Mouse (Mus musculus) CH12.LX (cell line): ENCODE results near the gene Sox12. TPM values are rescaled to one million over a fixed set of nuclear protein-coding genes. Genes with fewer than 3 reads are reported as not detected.

Experiments
- DNase-seq: peaks from one replicate; pipeline ENCODE4 v3.0.0-alpha.2; 2013; ENCODE audit errors: extremely low read depth
- H3K27ac ChIP-seq: 2 replicates; pipeline ENCODE4 v1.5.1; 2012; ENCODE audit warnings: low read depth, mild to moderate bottlenecking, control low read depth, moderate library complexity; ENCODE audit not compliant: insufficient read depth
- H3K27me3 ChIP-seq: replicated peaks from 2 replicates; pipeline ENCODE3; 2012; ENCODE audit warnings: inconsistent platforms
- H3K36me3 ChIP-seq, 2 experiments: replicated peaks in 1 of 2; 2 replicates each; pipeline versions ENCODE3 to v1.6.1; 2012; ENCODE audit warnings: inconsistent platforms in 1 of 2, low read length in 1 of 2, mild to moderate bottlenecking in 1 of 2, mixed read lengths in 1 of 2, moderate library complexity in 1 of 2; ENCODE audit not compliant: control insufficient read depth in 1 of 2, insufficient read depth in 1 of 2
- H3K4me1 ChIP-seq, 2 experiments: 2 replicates each; pipeline ENCODE4 v1.6.1; 2012; ENCODE audit warnings: inconsistent platforms in 1 of 2, moderate library complexity in 1 of 2; ENCODE audit not compliant: insufficient read depth in 2 of 2, control insufficient read depth in 1 of 2
- H3K4me2 ChIP-seq: 2 replicates; pipeline ENCODE4 v1.6.1; 2012; ENCODE audit warnings: low read depth, mild to moderate bottlenecking, control low read depth; ENCODE audit not compliant: poor library complexity, insufficient read depth, severe bottlenecking
- H3K4me3 ChIP-seq, 3 experiments: fragments of 150-350 bp in 1 of 3; sonication (generic) in 1 of 3; replicated peaks in 1 of 3; 2 replicates each; pipeline versions ENCODE3 to v1.5.1; 2011 to 2012; ENCODE audit warnings: low read depth in 2 of 3, low read length in 2 of 3, mild to moderate bottlenecking in 2 of 3, moderate library complexity in 2 of 3, control low read depth in 1 of 3, improper control_type of control experiment in 1 of 3, inconsistent platforms in 1 of 3, mixed read lengths in 1 of 3; ENCODE audit not compliant: poor library complexity in 1 of 3
- H3K79me2 ChIP-seq: replicated peaks from 2 replicates; pipeline ENCODE4 v1.6.1; 2012; ENCODE audit warnings: mild to moderate bottlenecking, moderate library complexity; ENCODE audit not compliant: control insufficient read depth, poor library complexity, insufficient read depth, severe bottlenecking; ENCODE audit errors: extremely low read depth
- H3K9ac ChIP-seq: 2 replicates; pipeline ENCODE4 v1.6.1; 2012; ENCODE audit warnings: low read depth, mild to moderate bottlenecking, control low read depth, moderate library complexity; ENCODE audit not compliant: insufficient read depth
- H3K9me3 ChIP-seq: replicated peaks from 2 replicates; pipeline ENCODE3; 2012; ENCODE audit warnings: low read length, inconsistent platforms, mixed read lengths
- CHD1 ChIP-seq: IDR thresholded peaks from 2 replicates; pipeline ENCODE4 v1.6.1; 2012; ENCODE audit warnings: low read depth, low read length, improper control_type of control experiment, inconsistent platforms
- CHD2 ChIP-seq: IDR thresholded peaks from 2 replicates; pipeline ENCODE4 v1.6.1; 2011; ENCODE audit warnings: low read length, improper control_type of control experiment
- CTCF ChIP-seq, 2 experiments: IDR thresholded peaks in 1 of 2; conservative IDR thresholded peaks in 1 of 2; 2 replicates each; pipeline ENCODE4 v1.5.1; 2011 to 2012; ENCODE audit warnings: low read depth in 2 of 2, low read length in 2 of 2, improper control_type of control experiment in 1 of 2, inconsistent platforms in 1 of 2, mild to moderate bottlenecking in 1 of 2, moderate library complexity in 1 of 2
- ELF1 ChIP-seq: IDR thresholded peaks from 2 replicates; pipeline ENCODE4 v1.6.1; 2014; ENCODE audit warnings: low read depth, mild to moderate bottlenecking, inconsistent platforms, low read length, improper control_type of control experiment
- EP300 ChIP-seq: IDR thresholded peaks from 2 replicates; pipeline ENCODE4 v1.6.1; 2011; ENCODE audit warnings: low read length, improper control_type of control experiment
- ETS1 ChIP-seq: conservative IDR thresholded peaks from 2 replicates; pipeline ENCODE4 v1.6.1; 2012; ENCODE audit warnings: low read depth, mild to moderate bottlenecking, inconsistent platforms, low read length, improper control_type of control experiment, moderate library complexity
- GABPA ChIP-seq: IDR thresholded peaks from 2 replicates; pipeline ENCODE4 v1.6.1; 2012; ENCODE audit warnings: low read depth, low read length, improper control_type of control experiment, inconsistent platforms; ENCODE audit not compliant: insufficient replicate concordance
- HCFC1 ChIP-seq: IDR thresholded peaks from 2 replicates; pipeline ENCODE4 v1.6.1; 2012; ENCODE audit warnings: low read depth, mild to moderate bottlenecking, inconsistent platforms, low read length, improper control_type of control experiment
- JUN ChIP-seq: IDR thresholded peaks from 2 replicates; pipeline ENCODE4 v1.6.1; 2011; ENCODE audit warnings: low read depth, mild to moderate bottlenecking, low read length, improper control_type of control experiment, moderate library complexity; ENCODE audit not compliant: insufficient read depth
- JUND ChIP-seq: conservative IDR thresholded peaks from 2 replicates; pipeline ENCODE4 v1.6.1; 2011; ENCODE audit warnings: low read depth, low read length, improper control_type of control experiment
- KAT2A ChIP-seq: IDR thresholded peaks from 2 replicates; pipeline ENCODE4 v1.6.1; 2012; ENCODE audit warnings: low read length, improper control_type of control experiment, inconsistent platforms; ENCODE audit not compliant: insufficient replicate concordance
- MAFK ChIP-seq: IDR thresholded peaks from 2 replicates; pipeline ENCODE4 v1.6.1; 2011; ENCODE audit warnings: low read length, improper control_type of control experiment; ENCODE audit not compliant: insufficient replicate concordance
- MAZ ChIP-seq: IDR thresholded peaks from 2 replicates; pipeline ENCODE4 v1.6.1; 2012; ENCODE audit warnings: low read depth, mild to moderate bottlenecking, inconsistent platforms, low read length, improper control_type of control experiment, moderate library complexity
- MXI1 ChIP-seq: IDR thresholded peaks from 2 replicates; pipeline ENCODE4 v1.6.1; 2011; ENCODE audit warnings: mild to moderate bottlenecking, low read depth, low read length, improper control_type of control experiment
- MYC ChIP-seq: IDR thresholded peaks from 2 replicates; pipeline ENCODE4 v1.6.1; 2011; ENCODE audit warnings: low read depth, mild to moderate bottlenecking, improper control_type of control experiment, low read length
- NELFE ChIP-seq: IDR thresholded peaks from 2 replicates; pipeline ENCODE4 v1.6.1; 2011; ENCODE audit warnings: low read depth, low read length, improper control_type of control experiment
- POLR2A ChIP-seq: IDR thresholded peaks from 2 replicates; pipeline ENCODE4 v1.6.1; 2011; ENCODE audit warnings: low read depth, mild to moderate bottlenecking, improper control_type of control experiment, low read length
- POLR2AphosphoS2 ChIP-seq: IDR thresholded peaks from 2 replicates; pipeline ENCODE4 v1.6.1; 2011; ENCODE audit warnings: low read depth, low read length, improper control_type of control experiment
- RCOR1 ChIP-seq: conservative IDR thresholded peaks from 2 replicates; pipeline ENCODE4 v1.6.1; 2012; ENCODE audit warnings: low read depth, mild to moderate bottlenecking, inconsistent platforms, low read length, improper control_type of control experiment
- SIN3A ChIP-seq: IDR thresholded peaks from 2 replicates; pipeline ENCODE4 v1.6.1; 2012; ENCODE audit warnings: low read length, improper control_type of control experiment, inconsistent platforms
- SMC3 ChIP-seq: IDR thresholded peaks from 2 replicates; pipeline ENCODE4 v1.6.1; 2011; ENCODE audit warnings: low read depth, low read length, improper control_type of control experiment
- TBP ChIP-seq: conservative IDR thresholded peaks from 2 replicates; pipeline ENCODE4 v1.6.1; 2011; ENCODE audit warnings: low read depth, low read length, improper control_type of control experiment
- UBTF ChIP-seq: IDR thresholded peaks from 2 replicates; pipeline ENCODE4 v1.6.1; 2012; ENCODE audit warnings: low read depth, mild to moderate bottlenecking, inconsistent platforms, low read length, improper control_type of control experiment, moderate library complexity
- USF1 ChIP-seq: IDR thresholded peaks from 2 replicates; pipeline ENCODE4 v1.6.1; 2014; ENCODE audit warnings: low read depth, mild to moderate bottlenecking, inconsistent platforms, low read length, improper control_type of control experiment
- USF2 ChIP-seq: conservative IDR thresholded peaks from 2 replicates; pipeline ENCODE4 v1.6.1; 2011; ENCODE audit warnings: low read depth, low read length, improper control_type of control experiment
- ZNF384 ChIP-seq: IDR thresholded peaks from 2 replicates; pipeline ENCODE4 v1.6.1; 2012; ENCODE audit warnings: low read depth, low read length, improper control_type of control experiment, inconsistent platforms
- dilution Hi-C: fragments of 300-500 bp; cut with MboI; formaldehyde crosslinking; loops from 2 replicates; pipeline ENCODE4 v1.14.3; 2020; ENCODE audit warnings: low sequenced_read_pairs; ENCODE audit not compliant: extremely low pct_unique_long_range_greater_than_20kb, extremely low pct_ligation_motif_present
- in situ Hi-C: fragments of 300-500 bp; cut with MboI; formaldehyde crosslinking; loops from 3 replicates; pipeline ENCODE4 v1.14.3; 2019; ENCODE audit warnings: low sequenced_read_pairs, low pct_ligation_motif_present, low pct_unique_long_range_greater_than_20kb, mixed read lengths
- polyA plus RNA-seq: library from polyadenylated mRNA; unstranded; fragments of >175 nt; gene quantifications from 2 replicates; pipeline ENCODE4 v1.2.1, GENCODE M21; 2012; ENCODE audit warnings: low read depth; ENCODE audit not compliant: insufficient read length
- total RNA-seq, 2 experiments: library from RNA; depleted of rRNA; stranded (reverse); fragments of 300-350 nt in 1 of 2; fragments of >200 nt in 1 of 2; gene quantifications; 2 replicates each; pipeline ENCODE4 v1.2.3; 2012 to 2014

The Sox12 gene
- total and polyA plus RNA-seq, 3 experiments, result 0.09 TPM; not detected in 2

DNA sequence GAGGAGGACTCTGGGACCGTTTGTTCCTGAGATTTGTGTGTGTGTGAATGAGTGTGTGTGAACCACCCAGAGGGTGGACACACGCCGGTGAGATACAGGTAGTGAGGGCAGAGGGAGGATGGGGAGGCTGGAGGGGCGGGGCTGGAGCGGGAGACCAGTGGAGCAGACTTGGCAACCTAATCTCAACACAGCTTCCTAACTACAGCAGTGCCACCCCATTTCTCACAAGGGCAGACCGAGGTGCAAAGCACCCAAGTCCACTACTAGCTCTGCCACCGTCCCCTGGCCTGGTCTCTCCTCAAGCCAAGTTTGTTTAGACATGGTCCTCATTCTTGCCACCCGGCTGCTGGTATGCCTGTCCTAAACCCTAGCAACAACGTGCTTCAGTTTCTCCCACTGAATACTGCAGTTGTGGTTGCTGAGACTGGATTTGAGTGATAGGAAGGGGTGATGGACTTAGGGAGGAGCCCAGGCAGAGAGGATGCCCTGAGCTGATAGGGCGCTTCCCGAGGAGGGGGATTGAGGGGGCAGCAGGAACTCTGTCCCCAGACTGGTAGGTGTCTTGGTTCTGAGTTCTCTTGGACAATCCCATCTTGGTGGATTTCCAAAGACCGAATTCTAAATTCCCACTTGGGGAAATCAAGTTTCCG is 2.5 kb downstream of the Sox12 start:
- peaks cover 34% of the 10 kb centered on the region for H3K9me3 ChIP-seq
- no peak for DNase-seq
- in situ Hi-C loops (no loop called here), dilution Hi-C loops (no loop called here)
- no peak overlapping the region for H3K27ac ChIP-seq
- TF ChIP-seq NELFE (no peak), ETS1 (no peak), MXI1 (no peak), EP300 (no peak), MAFK (no peak), CTCF (conservative IDR thresholded peaks at IDR 0.05 in 1 of 2, IDR thresholded peaks at IDR 0.05 in 1 of 2; ENCODE audit: low read depth in 2 of 2, low read length in 2 of 2) (no peak), UBTF (no peak), USF1 (no peak), TBP (no peak), USF2 (no peak), RCOR1 (no peak), CHD1 (no peak), CHD2 (no peak), SIN3A (no peak), KAT2A (no peak), POLR2AphosphoS2 (no peak), ZNF384 (no peak), ELF1 (no peak)
- no peaks in the 10 kb centered on the region for H3K79me2 ChIP-seq
- H3K4me2 ChIP-seq, result no peak overlapping the region
- H3K4me1 ChIP-seq, result peaks cover 0 to 2% of the 10 kb centered on the region in 2 experiments; a peak in 1 of 4 replicates
- no peak overlapping the region for H3K4me3 ChIP-seq
- no peaks in the 10 kb centered on the region for H3K36me3 ChIP-seq
- peaks cover 20% of the 10 kb centered on the region for H3K27me3 ChIP-seq
- H3K9ac ChIP-seq, result no peak overlapping the region

GRCm38 (mm10) chr2:152393225-152394017 is 4.4 kb downstream of the Sox12 start:
- TF ChIP-seq USF1 (no peak), SMC3 (no peak), MYC (no peak), POLR2A (no peak), MAZ (no peak), HCFC1 (no peak), JUN (no peak), JUND (no peak), RCOR1 (no peak), TBP (no peak), GABPA (no peak)
- TF ChIP-seq, all 38 proteins: peak for 0
- Histone ChIP-seq H3K4me2 (no peak overlapping the region), H3K27ac (no peak overlapping the region), H3K9ac (no peak overlapping the region), H3K79me2 (no peaks in the 10 kb centered on the region), H3K4me3 (no peak overlapping the region), H3K36me3 (no peaks in the 10 kb centered on the region), H3K9me3 (peaks cover 27% of the 10 kb centered on the region), H3K27me3 (peaks cover 10% of the 10 kb centered on the region), H3K4me1 (peaks cover 0 to 2% of the 10 kb centered on the region in 2 experiments; a peak in 1 of 4 replicates)
- dilution Hi-C loops (no loop called here), in situ Hi-C loops (no loop called here)
- no peak for DNase-seq
